Mouse (Mus musculus): ENCODE data around the gene Ripor2. TPM values are rescaled to one million over a fixed set of nuclear protein-coding genes. Genes with fewer than 3 reads are reported as not detected.
"Not testable (repeated sequence)": the region's sequence is repeated elsewhere in the genome, so short reads cannot be mapped to it uniquely, and the experiment has no call there.

Gene Ripor2
- polyA plus RNA-seq, 1 experiment from 2014 or later: 3.1 TPM

DNA sequence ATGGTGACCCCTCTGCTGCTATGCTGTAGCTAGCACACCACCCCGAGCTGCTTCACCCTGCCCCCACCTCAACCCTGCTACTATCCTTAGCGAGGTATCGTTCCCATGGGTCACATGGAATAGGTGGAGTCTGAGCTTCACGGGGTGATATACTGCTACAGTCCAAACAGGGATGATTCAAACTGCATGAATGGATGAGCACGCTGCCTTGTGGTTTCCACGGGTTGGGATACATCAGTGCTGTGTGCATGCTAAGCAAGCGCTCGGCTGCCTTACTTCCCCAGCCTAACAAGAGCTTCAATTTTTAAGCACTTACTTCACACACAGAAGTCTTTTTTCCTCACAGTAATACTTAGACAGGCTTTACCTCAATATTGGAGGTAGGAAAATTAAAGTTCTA lies 168.8 kb downstream of the Ripor2 start:
- Histone ChIP-seq H3K4me3 (replicated peaks) (no peak overlapping the region), H3K9me3 (replicated peaks) (no peaks in the 10 kb centered on the region), H3K4me2 (no peak overlapping the region), H3K36me3 (replicated peaks) (peaks cover 89% of the 10 kb centered on the region), H3K27ac (replicated peaks) (no peak overlapping the region), H3K4me1 (replicated peaks) (peaks cover 6% of the 10 kb centered on the region; the same call in 1 of the 2 replicates), H3K9ac (no peak overlapping the region), H3K27me3 (no peaks in the 10 kb centered on the region)
- 88% methylated on average over 8 of the region's 8 CpGs for WGBS (ENCODE audit: insufficient replicate concordance)
- ATAC-seq (ENCODE audit: insufficient read depth): no peak

DNA sequence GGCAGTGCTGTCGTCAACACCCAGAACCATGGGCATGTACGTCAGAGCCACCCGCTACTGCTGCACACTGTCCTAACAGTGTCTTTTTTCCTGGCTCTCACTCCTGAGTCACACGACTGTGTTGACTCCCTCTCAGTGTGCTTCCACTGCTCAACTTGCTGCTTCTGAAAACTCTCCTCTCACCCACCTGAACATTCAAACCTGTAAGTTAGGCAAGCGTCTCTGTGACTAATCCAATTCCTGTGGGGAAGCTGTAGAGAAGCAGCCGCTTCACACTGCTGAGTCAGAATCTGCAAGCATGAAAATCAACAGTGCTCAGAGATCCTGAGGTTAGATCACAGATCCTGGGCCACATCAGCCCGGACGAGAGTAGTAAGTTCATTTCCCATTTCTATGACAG lies 169.4 kb downstream of the Ripor2 start:
- 80% methylated on average over 8 of the region's 8 CpGs for WGBS (ENCODE audit: insufficient replicate concordance)
- Histone ChIP-seq H3K36me3 (replicated peaks) (peaks cover 91% of the 10 kb centered on the region), H3K4me3 (replicated peaks) (no peak overlapping the region), H3K27me3 (no peaks in the 10 kb centered on the region), H3K27ac (replicated peaks) (no peak overlapping the region), H3K9me3 (replicated peaks) (no peaks in the 10 kb centered on the region), H3K9ac (no peak overlapping the region), H3K4me2 (no peak overlapping the region), H3K4me1 (replicated peaks) (peaks cover 6% of the 10 kb centered on the region; the same call in 1 of the 2 replicates)
- ATAC-seq (ENCODE audit: insufficient read depth): no peak

DNA sequence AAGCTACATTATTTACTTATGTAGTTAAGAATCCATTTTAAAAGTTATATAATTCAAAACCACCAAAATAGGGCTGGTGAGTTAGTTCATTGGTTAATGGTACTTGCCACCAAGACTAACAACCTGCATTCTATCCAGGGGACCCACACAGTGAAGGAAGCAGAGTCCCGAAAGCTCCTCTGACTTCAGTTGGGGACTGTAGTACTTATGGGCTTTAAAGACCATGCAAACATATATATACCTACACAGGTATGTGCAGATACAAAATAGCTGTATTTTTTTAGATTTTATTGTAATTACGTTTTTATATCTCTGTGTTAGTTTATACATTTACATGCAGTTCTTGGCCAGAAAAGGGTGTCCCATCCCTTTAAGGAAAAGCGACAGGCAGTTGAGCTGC lies 174.8 kb downstream of the Ripor2 start:
- Histone ChIP-seq H3K36me3 (replicated peaks) (peaks cover 79% of the 10 kb centered on the region), H3K9me3 (replicated peaks) (no peaks in the 10 kb centered on the region), H3K4me1 (replicated peaks) (peaks cover 24% of the 10 kb centered on the region), H3K27ac (replicated peaks) (no peak overlapping the region), H3K27me3 (no peaks in the 10 kb centered on the region), H3K4me3 (replicated peaks) (no peak overlapping the region), H3K4me2 (no peak overlapping the region), H3K9ac (no peak overlapping the region)
- no peak for ATAC-seq (ENCODE audit: insufficient read depth)
- WGBS (ENCODE audit: insufficient replicate concordance): 86% methylated on average over 3 of the region's 3 CpGs

DNA sequence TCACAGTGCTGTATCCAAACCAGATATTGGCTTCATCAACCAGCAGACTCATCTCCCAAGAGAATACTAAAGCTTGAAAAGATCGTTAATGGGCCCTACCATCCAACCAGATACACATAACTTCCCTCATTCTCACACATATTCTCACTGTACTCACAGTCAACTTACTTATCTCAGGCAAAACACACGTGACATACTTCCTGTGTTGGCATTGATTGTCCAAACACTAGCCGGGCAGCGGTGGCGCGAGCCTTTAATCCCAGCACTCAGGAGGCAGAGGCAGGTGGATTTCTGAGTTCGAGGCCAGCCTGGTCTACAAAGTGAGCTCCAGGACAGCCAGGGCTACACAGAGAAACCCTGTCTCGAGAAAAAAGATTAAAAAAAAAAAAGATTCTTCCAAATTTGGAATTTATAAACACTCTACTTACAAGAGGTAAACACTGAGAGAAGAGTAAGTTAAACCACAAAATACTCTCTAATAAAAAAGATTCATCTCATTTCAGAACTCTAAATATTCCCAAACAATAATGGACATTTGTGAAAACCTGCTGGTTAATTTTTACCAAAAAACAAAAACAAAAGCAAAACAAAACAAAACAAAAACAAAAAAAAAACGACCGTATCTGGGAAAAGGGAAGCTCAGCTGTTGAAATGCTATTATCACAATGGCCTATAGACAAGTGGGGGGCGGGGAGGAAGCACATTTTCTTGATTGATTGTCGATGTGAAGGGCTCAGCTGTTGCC lies 176.0 kb downstream of the Ripor2 start:
- no peak overlapping the region for H3K4me2 ChIP-seq
- 43% methylated on average over 12 of the region's 12 CpGs for WGBS (ENCODE audit: insufficient replicate concordance)
- H3K9ac ChIP-seq: no peak overlapping the region
- H3K4me3 ChIP-seq (replicated peaks): no peak overlapping the region
- ATAC-seq (ENCODE audit: insufficient read depth): no peak
- H3K36me3 ChIP-seq (replicated peaks): peaks cover 67% of the 10 kb centered on the region
- no peaks in the 10 kb centered on the region for H3K9me3 ChIP-seq (replicated peaks)
- H3K4me1 ChIP-seq (replicated peaks): peaks cover 36% of the 10 kb centered on the region
- no peak overlapping the region for H3K27ac ChIP-seq (replicated peaks)
- H3K27me3 ChIP-seq: no peaks in the 10 kb centered on the region

DNA sequence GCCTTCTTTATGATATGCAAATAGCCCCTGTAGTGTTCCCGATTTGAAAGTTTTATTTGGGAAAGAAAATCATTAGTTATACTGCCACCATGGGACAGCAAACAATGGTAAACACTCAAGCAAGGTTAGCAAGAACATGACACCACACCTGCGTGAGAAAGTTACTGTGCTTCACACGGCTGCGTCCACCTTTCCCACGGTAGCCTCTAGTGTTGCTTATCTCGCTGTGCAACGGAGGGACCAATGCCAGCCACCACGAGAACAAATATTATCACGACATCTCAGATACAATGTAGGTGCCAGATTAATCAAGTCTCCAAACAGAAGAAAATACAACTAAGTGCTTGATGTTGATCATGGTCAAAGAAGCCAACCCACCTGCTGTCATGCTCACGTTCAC lies 177.5 kb downstream of the Ripor2 start:
- WGBS (ENCODE audit: insufficient replicate concordance): 56% methylated on average over 10 of the region's 10 CpGs
- Histone ChIP-seq H3K36me3 (replicated peaks) (peaks cover 54% of the 10 kb centered on the region), H3K4me3 (replicated peaks) (peak overlapping the region; percentile 99), H3K4me1 (replicated peaks) (peaks cover 40% of the 10 kb centered on the region), H3K4me2 (peak overlapping the region; percentile 84), H3K27ac (replicated peaks) (no peak overlapping the region), H3K9me3 (replicated peaks) (no peaks in the 10 kb centered on the region), H3K27me3 (no peaks in the 10 kb centered on the region), H3K9ac (no peak overlapping the region)
- no peak for ATAC-seq (ENCODE audit: insufficient read depth)

DNA sequence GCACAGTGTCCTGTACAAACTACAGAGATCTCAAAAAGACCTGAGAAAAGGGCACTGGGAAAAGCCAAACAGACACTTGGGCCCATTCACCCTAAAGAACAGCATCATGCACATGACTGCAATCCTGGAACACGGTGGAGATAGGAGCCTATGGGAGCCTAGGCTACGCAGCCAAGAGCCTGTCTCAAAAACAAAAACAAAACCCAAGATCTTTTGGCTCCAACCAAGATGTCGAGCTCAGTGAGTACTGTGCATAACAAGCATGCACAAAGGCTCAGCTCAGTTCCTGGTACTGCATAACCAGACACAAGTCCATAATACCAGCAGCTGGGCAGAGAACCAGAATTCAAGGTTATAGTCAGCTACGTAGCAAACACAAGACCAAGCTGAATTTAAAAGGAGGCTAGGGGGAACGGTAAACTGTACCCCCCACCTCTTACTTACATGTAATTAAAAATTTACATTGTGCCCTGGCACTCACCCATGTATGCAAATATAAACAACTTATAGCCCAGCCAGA lies 178.4 kb downstream of the Ripor2 start:
- no peak for ATAC-seq (ENCODE audit: insufficient read depth)
- Histone ChIP-seq H3K27me3 (no peaks in the 10 kb centered on the region), H3K4me2 (peak overlapping the region; percentile 84), H3K4me1 (replicated peaks) (peaks cover 40% of the 10 kb centered on the region), H3K9me3 (replicated peaks) (no peaks in the 10 kb centered on the region), H3K4me3 (replicated peaks) (peak overlapping the region; percentile 99), H3K27ac (replicated peaks) (peak overlapping the region; percentile 99), H3K9ac (peak overlapping the region; percentile 98), H3K36me3 (replicated peaks) (peaks cover 44% of the 10 kb centered on the region)
- whole genome bisulfite sequencing (ENCODE audit: insufficient replicate concordance): 55% methylated on average over 5 of the region's 5 CpGs

DNA sequence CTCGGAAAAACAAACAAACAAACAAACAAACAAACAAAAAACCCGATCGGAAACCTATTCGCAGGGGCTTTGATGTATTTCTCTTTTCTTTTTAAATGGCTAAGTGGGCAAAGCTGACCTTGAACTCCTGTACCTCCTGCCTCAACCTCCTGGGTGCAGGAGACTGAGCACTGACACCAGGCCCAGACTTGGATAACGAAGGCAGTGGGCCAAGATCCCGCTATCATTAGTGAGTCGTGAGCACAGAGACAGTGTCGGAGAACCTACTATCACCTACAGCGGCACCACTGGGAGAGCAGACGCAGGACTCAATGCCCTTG lies 179.1 kb downstream of the Ripor2 start:
- Histone ChIP-seq H3K4me1 (replicated peaks) (peaks cover 40% of the 10 kb centered on the region), H3K9me3 (replicated peaks) (no peaks in the 10 kb centered on the region), H3K4me2 (peak overlapping the region; percentile 84), H3K27me3 (no peaks in the 10 kb centered on the region), H3K4me3 (replicated peaks) (peak overlapping the region; percentile 99), H3K9ac (peak overlapping the region; percentile 98), H3K36me3 (replicated peaks) (peaks cover 38% of the 10 kb centered on the region), H3K27ac (replicated peaks) (peak overlapping the region; percentile 99)
- ATAC-seq (ENCODE audit: insufficient read depth): no peak
- WGBS (ENCODE audit: insufficient replicate concordance): 1% methylated on average over 10 of the region's 10 CpGs

DNA sequence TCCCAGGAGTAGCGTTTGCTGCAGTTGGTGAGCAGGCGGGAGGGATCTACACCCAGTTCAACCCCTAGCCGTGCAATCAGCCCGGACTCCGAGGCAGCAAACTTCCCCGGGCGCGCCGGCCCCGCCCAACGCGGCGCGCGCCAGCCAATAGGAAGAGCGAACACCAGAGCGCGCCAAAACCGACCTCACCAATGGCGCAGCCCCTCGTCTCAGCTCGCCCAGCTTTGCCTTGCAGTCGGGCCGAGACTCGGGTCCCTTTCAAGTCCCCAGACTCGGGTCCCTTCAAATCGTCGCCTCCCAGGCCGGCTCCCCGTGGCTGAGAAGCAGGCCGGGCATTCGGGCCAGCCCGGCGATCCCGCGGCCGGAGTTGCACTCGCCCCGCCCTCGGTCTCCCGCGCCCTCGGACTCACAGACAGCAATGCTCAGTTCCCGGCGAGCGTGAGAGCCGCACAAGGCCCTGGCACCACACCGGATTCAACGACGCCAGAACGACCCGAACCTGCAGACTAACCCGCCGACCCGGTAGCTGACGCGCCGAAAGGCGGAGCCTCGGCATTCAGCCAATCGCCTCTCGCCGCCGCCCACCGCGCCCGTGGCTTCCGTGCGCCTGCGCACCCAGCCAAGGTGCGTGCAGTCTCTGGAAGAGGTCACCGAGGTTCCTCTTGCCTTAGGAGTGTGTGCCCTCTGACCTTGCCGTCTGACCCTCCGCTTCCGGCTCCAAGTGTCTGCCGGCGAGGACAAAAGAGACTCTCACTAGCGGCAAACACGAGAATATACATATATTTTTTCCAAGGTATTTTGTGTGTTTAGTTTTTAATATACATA lies 179.6 kb downstream of the Ripor2 start, which contains the start of gene Gmnn:
Gene Gmnn (minus strand): TSS at position 521 of the 825 bp plus-strand sequence.
- H3K4me1 ChIP-seq (replicated peaks): peaks cover 40% of the 10 kb centered on the region
- H3K9ac ChIP-seq: peak within 1 kb of the TSS; percentile 98
- no peaks in the 10 kb centered on the region for H3K9me3 ChIP-seq (replicated peaks)
- H3K4me2 ChIP-seq: peak within 1 kb of the TSS; percentile 84
- peak; percentile 98 for ATAC-seq (ENCODE audit: insufficient read depth)
- H3K4me3 ChIP-seq (replicated peaks): peak within 1 kb of the TSS; percentile 99
- H3K27me3 ChIP-seq: no peaks in the 10 kb centered on the region
- H3K36me3 ChIP-seq (replicated peaks): peaks cover 32% of the 10 kb centered on the region
- WGBS (ENCODE audit: insufficient replicate concordance): under 1% methylated on average over 79 of the region's 79 CpGs
- peak within 1 kb of the TSS; percentile 99 for H3K27ac ChIP-seq (replicated peaks)

DNA sequence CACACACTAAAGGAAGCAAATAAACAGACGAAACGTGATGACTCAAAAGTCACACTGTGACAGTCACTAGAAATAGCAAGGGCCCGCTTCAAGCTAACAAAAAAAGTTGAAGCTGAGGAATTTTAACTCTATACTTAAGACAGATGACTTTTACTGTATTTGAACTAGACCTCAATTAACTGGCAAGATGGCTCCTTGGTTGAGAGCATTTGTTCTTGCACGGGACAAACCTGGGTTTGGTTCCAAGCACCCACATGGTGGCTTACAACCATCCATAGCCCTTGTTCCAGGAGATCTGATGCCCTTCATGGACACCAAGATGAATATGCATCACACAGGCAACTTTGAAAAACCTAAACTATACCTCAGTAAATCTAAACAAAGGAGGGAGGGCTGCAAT lies 180.3 kb downstream of the Ripor2 start:
- WGBS (ENCODE audit: insufficient replicate concordance): 11% methylated on average over 4 of the region's 4 CpGs
- no peak for ATAC-seq (ENCODE audit: insufficient read depth)
- Histone ChIP-seq H3K9ac (peak overlapping the region; percentile 98), H3K27ac (replicated peaks) (peak overlapping the region; percentile 99), H3K9me3 (replicated peaks) (no peaks in the 10 kb centered on the region), H3K4me1 (replicated peaks) (peaks cover 40% of the 10 kb centered on the region), H3K36me3 (replicated peaks) (peaks cover 26% of the 10 kb centered on the region), H3K4me3 (replicated peaks) (peak overlapping the region; percentile 99), H3K4me2 (peak overlapping the region; percentile 84), H3K27me3 (no peaks in the 10 kb centered on the region)

DNA sequence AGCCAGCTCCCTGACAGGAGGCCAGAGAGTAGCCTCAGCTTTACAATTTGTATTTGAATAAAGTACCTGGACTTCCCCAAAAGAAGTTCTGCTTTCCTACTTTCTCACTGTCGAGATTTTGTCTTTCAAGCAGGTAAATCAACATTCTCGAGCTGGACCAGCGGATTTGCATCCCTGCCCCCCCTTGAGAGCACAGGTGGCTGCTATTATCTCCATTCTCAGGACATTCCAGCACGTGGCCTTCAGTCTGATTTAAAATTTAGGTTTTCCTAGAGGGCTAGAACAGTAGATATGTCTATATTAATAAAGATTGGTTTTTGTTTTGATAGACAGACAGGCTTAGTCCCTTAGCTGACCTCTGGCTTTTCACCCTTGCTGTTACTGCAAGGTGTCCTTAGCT lies 185.8 kb downstream of the Ripor2 start:
- not testable (repeated sequence) for H3K27ac ChIP-seq (replicated peaks); H3K4me1 ChIP-seq (replicated peaks); ATAC-seq (ENCODE audit: insufficient read depth); H3K4me2 ChIP-seq; H3K4me3 ChIP-seq (replicated peaks); H3K27me3 ChIP-seq; H3K9ac ChIP-seq; H3K36me3 ChIP-seq (replicated peaks); H3K9me3 ChIP-seq (replicated peaks)
- WGBS (ENCODE audit: insufficient replicate concordance): 53% methylated on average over 4 of the region's 4 CpGs

DNA sequence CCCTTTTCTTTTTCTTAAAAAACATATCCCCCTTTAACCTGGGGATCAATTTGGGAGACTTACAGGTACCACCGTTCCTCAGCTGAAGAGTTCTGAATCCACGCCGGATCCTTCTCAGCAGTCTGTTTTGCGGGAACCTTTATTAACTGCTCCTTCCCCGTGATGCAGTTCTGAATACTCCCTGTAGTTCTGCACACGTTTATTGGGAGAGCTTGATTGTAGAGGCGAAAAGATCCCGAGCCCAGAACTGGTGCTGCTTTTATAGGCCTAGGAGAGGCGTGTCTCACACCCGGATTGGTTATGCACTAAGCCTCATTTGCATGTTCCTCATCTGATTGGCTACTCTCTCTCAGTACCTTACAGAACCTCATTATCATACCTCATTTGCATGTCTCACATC lies 189.5 kb downstream of the Ripor2 start:
- not testable (repeated sequence) for H3K4me3 ChIP-seq (replicated peaks); H3K36me3 ChIP-seq (replicated peaks); H3K27me3 ChIP-seq; H3K9me3 ChIP-seq (replicated peaks); H3K27ac ChIP-seq (replicated peaks); ATAC-seq (ENCODE audit: insufficient read depth); H3K4me2 ChIP-seq; H3K9ac ChIP-seq; H3K4me1 ChIP-seq (replicated peaks)
- 81% methylated on average over 10 of the region's 10 CpGs for WGBS (ENCODE audit: insufficient replicate concordance)
